Mouse (Mus musculus): ENCODE data around the gene Ifnk.

GRCm38 (mm10) chr4:35131592-35131991 is 20.3 kb upstream of the Ifnk start:
- TF ChIP-seq CTCF (IDR thresholded peaks at IDR 0.05; ENCODE audit: extremely low read depth, insufficient read length, insufficient replicate concordance, low read depth, low read length) (no peak), POLR2A (IDR thresholded peaks at IDR 0.05; ENCODE audit: low read depth, low read length) (no peak)

All from small intestine, adult 2 months (tissue).